Mouse (Mus musculus): Measurements from ENCODE around the gene Washc2.

The Washc2 gene

DNA sequence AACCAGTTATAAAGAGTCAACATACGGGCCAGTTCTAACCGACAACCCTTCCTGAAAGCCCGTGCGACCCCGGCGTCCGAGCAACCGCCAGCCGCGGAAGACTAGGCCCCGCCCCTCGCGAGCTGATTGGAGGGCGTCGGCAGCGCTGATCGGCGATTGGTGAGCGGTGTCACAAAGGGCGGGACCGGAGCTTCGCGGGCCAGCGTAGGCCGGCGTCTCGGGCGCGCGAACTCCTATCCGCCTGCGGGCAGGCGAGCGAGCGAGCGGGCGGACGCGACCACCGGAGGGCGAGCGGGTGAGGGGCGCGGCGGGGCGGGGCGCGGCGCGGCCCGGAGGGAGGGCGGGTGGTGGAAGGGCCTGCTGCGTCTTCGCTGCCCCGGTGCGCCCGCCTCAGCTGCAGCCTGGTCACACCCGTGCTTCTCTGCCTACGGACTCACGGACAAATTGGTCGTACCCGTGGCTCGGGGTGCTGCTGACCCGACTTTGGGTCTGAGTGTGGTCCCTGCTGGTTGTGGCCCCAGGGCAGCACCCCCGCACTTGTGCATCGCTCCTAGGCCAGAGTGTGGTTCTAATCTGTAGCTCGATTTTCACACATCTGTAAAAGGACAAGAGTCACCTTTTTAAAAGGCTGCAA, 56.3 kb downstream of the Washc2 start, which contains the start of gene Zfand4:
Gene Zfand4 (plus strand): TSS at position 205 of the 634 bp plus-strand sequence.
- peak; percentile 89 for DNase-seq

DNA sequence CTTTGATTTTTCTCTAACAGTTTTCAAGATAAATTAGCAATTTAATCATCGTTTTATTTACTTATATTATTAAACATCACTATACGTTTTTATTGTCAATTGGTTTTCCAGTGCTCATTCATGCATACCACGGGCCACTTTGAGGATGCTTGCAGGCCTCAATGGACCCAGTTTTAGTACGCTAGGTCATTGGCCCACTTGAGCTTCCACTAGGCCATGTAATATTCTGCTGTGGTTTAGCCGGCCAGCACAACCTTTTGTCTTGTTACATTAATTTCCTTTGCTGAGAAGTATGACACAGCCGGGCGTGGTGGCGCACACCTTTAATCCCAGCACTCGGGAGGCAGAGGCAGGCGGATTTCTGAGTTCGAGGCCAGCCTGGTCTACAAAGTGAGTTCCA, 57.0 kb downstream of the Washc2 start:
- DNase-seq: no peak

DNA sequence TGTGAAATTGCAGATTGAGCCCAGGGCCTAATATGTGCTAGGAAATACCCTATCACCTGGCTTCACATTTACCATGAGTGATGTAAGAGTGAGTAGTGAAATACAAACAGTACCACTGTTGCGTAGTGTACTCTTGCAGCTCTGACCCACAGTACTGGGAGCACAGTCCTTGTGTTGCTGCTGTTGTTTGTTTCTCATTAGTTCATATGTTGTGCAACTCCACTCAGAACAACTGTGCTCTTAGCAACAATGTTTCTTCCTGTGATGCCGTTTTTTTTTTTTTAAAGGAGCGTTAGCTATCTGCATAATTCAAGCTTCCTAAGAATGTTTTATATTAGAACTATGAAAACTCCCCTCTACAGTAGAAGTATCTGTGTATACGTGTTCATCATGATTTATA, 57.8 kb downstream of the Washc2 start:
- DNase-seq: no peak

DNA sequence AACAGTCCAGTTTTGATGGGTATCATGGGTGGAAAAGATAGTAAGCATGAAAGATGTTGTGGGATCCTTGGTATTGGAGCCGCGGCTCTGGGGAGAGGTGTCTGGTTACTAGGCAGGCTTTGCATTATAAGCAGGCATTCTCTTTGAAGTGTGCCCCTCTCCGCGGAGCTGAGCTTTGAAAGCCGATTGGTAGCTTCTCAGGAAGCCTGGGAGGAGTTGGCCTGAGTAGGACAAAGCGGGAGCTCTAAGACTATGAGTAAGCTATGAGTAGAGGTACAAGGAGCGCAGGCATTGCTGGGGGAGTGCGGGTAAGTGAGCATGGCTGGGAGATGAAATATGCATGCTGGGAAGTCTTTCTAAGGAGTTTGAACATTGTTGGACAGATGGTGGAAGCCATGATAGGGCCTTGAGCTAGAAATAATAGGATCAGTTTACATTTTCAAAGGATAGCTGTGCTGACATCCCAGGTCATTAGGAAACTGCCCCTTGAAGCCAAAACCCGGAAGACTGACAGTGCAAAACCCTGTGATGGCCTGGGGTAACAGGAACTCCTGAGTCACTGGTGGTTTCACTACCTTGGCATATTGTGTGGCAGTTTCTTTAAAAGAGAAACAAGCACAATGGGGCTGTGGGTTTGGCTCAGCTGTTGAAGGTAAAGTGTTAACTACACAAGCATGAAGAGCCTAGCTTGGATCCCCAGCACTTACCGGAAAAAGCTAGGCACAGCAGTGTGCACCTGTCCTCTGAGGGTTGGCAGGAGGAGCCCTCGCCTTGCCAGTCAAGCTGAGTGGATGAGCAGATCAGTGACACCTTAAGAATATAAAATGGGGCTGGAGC, 58.7 kb downstream of the Washc2 start:
- DNase-seq: no peak

DNA sequence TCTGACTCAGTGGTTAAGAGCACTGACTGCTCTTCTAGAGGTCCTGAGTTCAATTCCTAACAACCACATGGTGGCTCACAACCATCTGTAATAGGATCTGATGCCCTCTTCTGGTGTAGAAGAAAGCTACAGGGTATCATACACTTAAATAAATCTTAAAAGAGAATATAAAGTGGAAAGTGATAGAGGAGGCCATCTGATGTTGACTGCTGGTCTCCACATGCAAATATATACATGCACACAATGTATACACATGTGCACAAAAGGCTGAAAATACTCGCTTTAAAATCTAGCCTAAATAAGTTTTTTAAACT, 59.2 kb downstream of the Washc2 start:
- DNase-seq: no peak

DNA sequence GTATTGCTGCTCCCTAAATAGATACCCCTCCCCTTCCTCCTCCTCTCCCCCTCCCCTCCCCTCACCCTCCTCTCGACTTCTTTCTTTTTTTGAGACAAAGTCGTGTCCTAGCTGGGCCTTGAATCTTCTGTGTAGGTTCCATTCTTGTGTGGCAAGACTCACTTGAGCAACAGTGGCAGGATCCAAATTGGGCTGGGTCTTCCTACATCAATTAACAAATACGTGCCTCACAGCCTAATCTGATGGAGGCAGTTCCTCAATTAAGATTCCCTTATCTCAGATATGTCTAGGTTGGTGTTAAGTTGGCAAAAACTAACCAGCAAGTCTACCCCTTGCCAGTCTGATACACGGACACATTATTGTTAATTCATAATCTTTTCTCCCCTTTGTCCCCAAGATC, 67.9 kb downstream of the Washc2 start:
- no peak for DNase-seq

DNA sequence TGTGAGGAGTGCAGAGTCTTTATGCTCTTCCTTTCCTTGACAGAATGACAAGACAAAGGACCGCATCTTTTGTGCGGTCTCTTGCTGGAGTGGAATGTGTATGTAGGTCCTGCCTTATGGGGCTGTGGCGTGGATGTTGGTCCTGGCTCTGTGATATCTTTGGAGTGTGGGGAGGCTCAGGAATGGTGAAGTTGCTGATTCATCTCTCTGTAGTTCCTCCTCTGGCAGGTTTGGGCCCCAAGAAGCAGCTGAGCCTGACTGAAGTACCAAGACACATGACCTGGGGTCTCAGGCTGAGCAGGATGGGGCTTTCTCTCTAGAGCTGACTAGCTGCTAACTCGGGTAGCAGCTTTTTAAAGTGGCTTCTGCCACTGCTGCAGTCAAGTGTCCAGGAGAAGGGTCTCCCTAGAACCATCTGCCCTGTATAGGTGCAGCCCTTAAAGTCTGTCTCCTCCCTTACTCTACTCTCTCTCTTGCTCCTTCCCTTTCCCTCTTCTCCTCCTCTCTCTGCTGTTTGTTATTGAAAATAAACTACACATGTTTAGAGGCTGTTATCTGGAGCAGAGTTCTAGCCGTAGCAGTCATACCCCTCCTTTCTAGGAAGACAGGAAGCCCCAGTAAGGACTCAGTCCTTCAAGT, 71.0 kb downstream of the Washc2 start:
- no peak for DNase-seq

DNA sequence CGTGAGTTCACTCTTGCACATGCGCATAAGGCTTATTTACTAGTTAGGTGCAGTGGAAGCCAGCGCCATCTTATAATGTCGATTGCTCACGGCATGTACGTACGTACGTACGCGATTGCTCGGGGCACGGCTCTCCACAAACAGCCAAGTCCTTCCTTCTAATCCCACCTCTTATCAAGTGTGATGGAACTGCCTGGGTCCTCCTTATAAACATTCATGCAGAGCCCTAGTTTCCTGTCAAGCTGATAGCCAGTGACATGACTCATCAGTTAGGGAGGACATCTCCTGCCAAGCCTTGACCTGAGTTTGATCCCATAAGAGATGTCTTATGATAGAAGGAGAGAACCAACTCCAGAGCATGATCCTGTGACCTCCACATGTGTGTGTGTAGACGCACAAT, 73.2 kb downstream of the Washc2 start:
- DNase-seq: no peak

DNA sequence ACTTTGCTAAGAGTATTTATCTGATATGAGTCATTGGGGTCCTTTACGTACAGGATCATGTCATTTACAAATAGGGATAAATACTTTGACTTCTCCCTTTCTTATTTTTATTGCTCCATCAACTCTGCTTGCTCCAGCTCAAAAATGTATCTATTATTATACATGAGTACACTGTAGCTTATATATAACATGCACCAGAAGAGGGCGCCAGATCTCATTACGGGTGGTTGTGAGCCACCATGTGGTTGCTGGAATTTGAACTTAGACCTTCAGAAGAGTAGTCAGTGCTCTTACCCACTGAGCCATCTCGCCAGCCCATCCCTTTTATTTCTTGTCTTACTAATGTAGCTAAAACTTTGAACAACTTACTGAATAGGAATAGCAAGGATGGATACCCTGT, 74.7 kb downstream of the Washc2 start:
- DNase-seq: no peak

DNA sequence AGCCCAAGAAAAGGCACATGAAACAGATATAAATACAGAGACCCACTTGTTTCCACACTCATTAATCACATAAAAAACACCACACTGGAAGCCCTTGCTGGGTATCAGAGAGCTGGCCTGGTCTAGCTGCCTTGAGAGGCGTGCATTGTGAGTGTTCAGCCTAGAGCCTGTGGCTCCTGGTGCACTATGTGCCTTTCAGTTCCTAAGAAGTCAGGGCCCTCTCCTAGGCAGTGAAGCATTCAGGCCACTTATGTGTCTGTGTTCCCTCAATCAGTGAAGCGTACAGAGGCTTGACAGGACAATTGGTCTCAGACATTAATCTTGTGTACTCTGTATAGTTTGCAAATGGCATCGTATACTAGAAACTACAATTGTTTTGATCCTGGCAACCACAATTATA, 75.4 kb downstream of the Washc2 start:
- no peak for DNase-seq

DNA sequence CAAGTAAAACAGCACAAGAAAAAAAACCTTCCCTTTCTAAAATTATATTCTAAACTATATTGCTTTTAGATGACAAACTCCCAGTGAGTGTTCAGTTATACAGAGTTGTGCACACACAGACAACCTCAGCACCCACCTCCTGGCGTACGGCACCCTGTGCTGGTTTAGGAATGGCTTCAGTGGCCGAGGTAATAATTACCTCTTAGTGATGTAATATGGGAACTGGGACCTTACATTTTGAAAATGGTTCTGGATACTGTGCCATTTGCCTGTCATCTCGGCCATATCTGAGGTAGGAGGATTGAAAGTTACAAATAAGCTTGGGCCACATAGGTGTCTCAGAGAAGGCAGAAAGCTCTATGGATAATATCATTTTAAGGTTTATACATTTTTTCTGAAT, 78.5 kb downstream of the Washc2 start:
- DNase-seq: no peak

DNA sequence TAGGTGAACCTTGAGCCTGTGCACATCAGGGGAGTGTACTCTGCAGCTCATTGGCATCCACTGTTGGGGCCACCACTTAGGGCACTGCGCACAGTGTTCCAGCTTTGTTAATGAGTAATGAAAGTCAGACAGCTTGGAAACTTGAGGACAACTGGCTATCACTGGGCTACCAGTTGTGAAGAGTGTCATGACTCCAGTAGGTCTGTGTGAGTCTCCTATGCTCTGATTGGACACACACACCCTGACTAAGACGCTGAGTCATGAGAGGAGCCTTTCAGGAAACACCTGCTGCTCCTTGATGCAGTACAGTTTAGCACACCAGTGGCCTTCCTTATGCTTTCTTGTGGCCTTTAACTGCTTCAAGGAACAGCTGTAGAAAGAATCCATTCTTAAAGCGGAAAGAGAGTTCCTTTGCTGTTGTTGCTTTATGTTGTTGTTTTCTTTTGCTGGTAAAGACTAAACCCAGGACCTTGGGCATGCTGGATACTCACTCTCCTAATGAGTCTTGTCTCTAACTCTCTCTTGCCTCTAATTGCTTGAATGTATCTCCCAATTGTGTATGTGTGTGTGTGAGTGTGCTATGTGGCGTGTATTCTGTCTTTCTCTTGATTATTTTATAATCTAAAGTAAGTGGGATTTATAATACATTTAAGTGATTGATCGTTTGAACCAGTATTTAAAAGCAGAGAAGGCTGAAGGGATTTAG, 79.2 kb downstream of the Washc2 start:
- DNase-seq: no peak

DNA sequence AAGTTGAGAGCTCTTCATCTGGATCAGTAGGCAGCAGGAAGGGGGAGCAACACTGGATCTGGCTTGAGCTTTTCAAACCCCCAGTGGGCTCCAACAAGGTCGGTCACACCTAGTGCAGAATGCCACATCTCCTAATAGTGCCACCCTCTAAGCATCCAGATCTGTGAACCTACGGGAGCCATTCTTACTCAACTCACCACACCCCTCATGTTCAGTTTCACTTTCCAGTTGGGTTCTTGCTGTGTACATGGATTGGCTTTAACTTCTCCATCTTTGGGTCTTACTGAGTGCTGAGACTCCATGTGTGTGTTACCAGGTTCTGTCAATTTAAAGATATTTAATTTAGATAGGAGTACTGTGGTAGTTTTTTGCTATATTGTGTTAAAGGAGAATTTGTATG, 103.6 kb downstream of the Washc2 start:
- DNase-seq: no peak
